Mouse (Mus musculus): ENCODE measurements around the gene Calml3.

Calml3 gene

DNA sequence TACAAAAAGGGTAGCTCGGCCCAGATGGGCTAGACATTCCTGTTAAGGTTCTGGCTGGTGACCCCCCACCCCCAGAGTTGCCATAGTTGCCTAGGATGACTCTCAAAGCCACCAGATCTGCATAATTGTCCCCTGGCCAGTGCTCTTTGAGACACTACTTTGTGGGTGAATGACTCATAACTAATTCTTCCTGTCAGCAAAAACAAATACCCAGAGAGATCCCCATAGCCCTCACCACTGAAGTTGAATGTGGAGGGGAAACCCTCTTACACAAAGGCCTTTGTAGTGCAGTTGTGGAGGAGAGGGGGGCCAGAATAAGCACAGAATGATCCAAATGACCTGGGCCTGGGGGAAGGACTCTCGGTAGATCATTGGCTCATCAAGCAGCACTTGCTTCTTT, 21.6 kb downstream of the Calml3 start:
- in situ Hi-C loops (cut with MboI, MseI) = no loop called here

DNA sequence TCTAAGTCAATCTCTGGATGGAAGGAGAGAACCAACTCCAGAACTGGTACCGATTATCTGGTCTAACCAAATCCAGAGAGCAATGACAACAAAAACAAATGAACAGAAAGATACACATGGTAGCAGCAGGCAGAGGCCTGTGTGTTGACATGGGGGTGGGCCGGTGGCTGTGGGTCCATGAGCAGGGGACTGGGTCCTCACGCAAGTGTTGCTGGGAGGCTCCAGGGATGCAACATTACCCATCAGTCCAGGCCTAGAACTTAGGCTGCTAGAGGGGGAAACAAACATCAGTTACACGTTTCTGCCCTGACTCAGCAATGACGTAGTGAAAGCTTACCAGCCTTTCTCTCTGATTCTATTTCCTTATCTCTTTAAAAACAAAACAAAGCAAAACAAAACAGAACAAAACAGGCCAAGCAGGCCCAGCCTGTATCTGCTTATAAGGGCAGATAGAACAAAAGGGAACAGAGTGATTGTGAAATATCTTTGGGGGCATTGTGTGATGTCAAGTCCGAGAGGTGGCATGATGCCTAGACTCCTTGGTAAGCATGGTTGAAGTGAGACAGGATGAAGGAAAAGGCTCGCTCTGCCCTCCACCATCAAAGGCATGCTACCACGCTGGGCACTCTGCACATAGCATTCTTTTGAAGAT, 24.4 kb downstream of the Calml3 start:
- in situ Hi-C loops (cut with MboI, MseI) = no loop called here

- in situ Hi-C loops (cut with MboI, MseI) = no loop called here
Observed at GRCm38 (mm10) chr13:3778591-3779364, 25.3 kb downstream of the Calml3 start.

- in situ Hi-C loops (cut with MboI, MseI) = no loop called here
Observed at GRCm38 (mm10) chr13:3777216-3777912, 26.8 kb downstream of the Calml3 start.

- in situ Hi-C loops (cut with MboI, MseI) = no loop called here
Observed at GRCm38 (mm10) chr13:3776446-3776845, 27.7 kb downstream of the Calml3 start.

GRCm38 (mm10) chr13:3774991-3775390, 29.1 kb downstream of the Calml3 start:
- in situ Hi-C loops (cut with MboI, MseI) = no loop called here

- in situ Hi-C loops (cut with MboI, MseI) = no loop called here
Observed at GRCm38 (mm10) chr13:3774280-3774679, 29.8 kb downstream of the Calml3 start.

DNA sequence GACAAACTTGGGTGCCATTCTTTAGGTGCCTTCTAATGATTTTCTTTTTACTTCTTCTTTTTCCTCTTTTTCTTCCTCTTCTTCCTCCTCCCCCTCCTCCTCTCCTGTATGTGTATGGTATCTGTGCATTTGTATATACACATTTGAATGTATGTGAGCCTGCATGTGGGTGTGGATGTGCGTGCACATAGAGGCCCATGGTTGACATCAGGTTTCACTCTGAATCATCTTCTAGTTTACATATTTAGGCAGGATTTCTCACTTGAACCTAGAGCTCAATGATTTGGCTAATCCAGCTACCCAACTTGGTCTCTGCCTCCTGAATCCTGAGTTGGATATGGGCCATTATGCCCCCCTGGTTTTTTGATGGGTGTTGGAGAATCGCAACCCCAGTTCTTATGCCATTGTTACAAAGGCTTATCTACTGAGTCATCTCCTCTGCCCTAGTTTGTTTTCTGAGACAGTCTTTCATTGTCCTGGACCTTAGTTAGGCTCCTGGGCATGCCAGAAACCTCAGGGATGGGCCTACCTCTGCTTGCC, 30.9 kb downstream of the Calml3 start:
- in situ Hi-C loops (cut with MboI, MseI) = no loop called here

GRCm38 (mm10) chr13:3771221-3771620, 32.9 kb downstream of the Calml3 start:
- in situ Hi-C loops (cut with MboI, MseI) = no loop called here

DNA sequence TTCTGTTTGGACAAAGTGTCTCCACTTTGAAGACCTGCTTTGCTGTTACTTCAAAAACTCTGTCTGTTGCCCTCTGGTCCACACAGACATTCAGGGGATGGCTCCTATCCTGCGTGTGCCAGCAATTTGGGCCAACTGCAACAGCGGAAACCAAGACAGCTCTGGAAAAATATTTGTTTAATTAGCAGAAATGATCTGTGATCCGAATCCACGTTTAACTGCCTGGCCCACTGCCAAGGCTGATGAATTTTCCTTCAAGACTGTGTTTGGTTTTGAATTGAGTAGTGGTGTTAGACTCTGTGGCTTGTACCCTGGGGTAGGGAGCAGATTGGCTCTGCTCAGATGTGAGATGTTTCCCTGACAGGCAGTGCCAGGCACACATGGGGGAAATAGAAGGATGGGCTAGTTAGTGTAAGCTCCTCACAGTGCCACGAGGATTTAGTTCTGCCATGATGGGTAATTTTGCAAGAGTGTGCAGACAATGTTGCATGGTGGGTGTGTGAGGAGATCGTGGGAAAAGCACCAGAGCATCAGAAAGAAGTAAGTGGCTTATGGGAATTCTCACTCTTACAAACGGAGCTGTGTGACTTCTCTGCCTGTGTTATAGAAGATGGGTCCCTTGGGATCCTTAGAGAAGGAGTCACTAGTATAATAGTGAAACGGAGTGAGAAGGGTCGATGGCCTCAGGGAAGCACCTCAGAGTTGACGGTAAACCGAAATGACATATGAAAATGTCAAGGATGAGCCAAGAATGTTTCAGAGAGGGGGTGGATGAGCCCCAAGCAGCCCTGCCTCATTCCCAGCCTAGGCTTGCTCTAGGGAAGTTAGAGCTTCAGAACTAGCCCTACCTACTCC, 33.7 kb downstream of the Calml3 start:
- in situ Hi-C loops (cut with MboI, MseI) = no loop called here

DNA sequence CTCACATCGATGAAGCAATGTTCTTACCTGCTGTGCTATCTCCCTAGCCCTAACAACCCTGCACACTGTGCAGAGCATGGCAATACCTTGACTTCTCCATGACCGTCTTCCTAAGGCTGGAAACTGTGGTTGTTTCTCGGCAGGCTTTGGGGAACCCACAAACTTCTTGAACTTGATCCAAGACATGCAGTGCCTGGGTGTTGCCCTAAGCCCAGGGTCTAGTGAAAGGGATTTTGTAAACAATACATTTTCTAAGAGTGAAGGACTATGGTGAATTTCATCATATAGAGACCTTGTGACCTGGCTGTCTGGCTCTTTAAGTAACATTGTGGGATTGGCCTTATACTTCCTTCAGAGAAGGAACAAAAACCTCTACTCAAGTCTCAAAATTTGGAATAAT, 34.6 kb downstream of the Calml3 start:
- in situ Hi-C loops (cut with MboI, MseI) = no loop called here

DNA sequence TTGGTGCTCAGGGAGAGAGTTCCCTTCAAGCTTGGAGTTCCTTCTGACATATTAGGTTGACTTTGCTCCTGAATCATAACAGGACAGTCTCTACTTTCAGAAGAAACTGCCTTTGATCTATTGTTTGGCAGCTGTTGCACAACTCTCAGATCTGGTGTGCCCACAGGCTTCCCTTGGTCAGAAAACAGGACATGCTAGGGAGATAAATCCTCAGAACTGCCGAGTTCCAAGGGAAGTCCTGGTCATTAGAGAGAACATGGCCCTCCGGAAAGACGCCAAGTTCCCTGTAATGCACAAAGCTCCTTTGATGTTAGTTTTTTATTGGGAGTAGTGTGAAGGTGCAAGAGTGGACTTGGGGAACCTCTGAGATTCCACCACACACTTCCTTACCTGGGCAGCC, 35.5 kb downstream of the Calml3 start:
- in situ Hi-C loops (cut with MboI, MseI) = no loop called here

GRCm38 (mm10) chr13:3767086-3767485, 37.0 kb downstream of the Calml3 start:
- in situ Hi-C loops (cut with MboI, MseI) = no loop called here

DNA sequence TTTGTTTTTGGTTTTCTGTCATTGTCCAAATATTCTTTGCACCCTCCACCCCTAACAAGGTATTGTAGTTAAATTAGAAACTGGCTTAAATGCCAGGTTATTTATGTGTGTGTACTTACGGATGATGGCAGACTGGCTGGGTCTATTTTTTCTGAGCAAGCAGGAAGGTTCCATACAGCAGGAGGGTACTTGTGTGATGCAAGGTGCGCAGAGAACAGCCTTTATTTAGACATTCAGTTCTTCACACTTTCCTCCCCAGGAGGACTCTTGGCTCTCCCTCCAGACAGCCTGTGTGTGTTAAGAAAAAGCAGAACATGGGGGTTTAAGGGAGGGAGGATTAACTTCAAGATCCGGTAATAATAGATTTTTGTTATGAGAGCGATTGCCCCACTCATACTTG, 38.3 kb downstream of the Calml3 start:
- in situ Hi-C loops (cut with MboI, MseI) = no loop called here

- in situ Hi-C loops (cut with MboI, MseI) = no loop called here
Observed at GRCm38 (mm10) chr13:3761131-3761530, 43.0 kb downstream of the Calml3 start.

GRCm38 (mm10) chr13:3758347-3758746, 45.8 kb downstream of the Calml3 start:
- in situ Hi-C loops (cut with MboI, MseI) = no loop called here

- in situ Hi-C loops (cut with MboI, MseI) = no loop called here
Observed at GRCm38 (mm10) chr13:3753291-3753690, 50.8 kb downstream of the Calml3 start.

Measured in T-helper 2 cell (primary cell).